Mouse (Mus musculus) forelimb bud, embryonic 11.5 days (tissue): ENCODE measurements around the gene D16Ertd472e.
"Not testable (repeated sequence)": the region's sequence is repeated elsewhere in the genome, so short reads cannot be mapped to it uniquely, and the experiment has no call there.

Experiments
- DNase-seq: peaks from one replicate; pipeline ENCODE4 v3.0.0-alpha.2; 2012; ENCODE audit warnings: low read depth, low spot score

D16Ertd472e gene

GRCm38 (mm10) chr16:78573016-78573415 lies 3.5 kb downstream of the D16Ertd472e start:
- no peak for DNase-seq

DNA sequence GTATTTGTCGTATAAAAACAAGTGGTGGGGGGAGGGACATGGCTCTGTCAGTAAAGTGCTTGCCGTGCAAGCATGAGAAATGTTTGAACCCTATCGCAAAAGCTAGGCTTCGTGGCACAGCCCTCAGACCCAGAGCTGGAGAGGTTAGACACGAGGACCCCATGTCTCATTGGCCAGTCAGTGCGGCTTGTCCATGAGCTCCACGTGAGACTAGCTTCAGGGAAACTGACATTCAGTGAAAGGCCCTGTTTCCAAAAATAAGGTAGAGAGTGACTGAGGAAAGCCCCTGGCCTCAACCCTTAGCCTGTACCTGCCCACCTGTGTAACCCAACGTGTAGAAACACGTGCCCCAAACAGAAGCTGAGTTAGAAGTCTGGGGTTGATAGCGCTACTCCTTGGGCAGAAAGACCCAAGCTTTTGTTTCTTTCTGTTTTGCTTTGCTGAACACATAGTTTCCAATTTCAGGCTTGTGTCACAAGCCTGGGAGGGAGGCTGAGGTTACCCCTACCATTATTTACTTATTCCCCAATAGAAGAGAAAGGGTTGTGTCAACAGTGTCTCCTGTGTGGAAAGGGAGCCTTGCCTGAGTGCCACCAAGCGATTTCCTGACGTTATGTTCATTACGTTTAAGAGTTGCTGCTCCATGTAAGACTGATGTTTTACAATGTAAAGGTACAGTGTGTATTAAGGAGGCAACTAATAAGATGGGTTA lies 12.2 kb downstream of the D16Ertd472e start:
- no peak for DNase-seq

DNA sequence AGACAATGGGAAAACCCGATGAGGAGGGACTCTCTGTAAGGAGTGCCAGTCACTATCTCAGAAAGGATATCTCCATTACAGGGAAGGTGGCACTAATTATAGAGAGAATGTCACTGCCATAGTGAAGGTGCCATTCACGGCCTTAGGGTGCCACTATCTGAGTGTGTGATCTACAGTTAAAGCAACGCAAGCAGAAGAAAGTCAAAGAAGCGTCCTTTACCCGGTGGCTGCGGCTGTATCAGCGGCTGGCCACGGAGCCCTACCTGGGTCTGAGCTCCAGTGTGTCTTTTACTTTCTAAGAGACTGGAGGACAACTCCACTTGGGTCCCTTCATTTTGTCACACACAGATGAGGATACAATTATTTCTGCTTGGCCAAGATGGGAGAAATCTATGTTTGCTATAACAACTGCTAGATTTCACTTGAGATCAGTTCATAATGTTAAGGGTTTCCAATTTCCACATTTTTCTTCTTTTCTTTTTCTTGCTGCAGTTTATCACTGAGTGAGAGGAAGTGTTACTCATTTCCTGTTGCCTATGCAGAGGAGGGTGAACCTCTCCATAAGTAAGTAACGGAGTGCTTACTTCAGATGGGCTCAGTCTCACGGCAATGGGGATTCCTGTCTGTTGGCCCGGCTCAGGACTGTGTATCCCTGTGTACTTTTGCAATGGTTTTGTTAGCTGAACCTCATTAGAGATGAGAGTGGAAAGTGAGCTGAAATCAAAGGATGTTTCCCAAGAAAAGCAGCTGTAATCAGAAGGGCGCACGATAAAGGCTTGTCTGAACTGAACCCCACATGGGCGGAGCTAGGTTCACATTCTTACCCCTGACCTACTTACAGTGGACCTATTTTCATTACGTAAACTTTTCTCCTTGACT lies 13.2 kb downstream of the D16Ertd472e start:
- no peak for DNase-seq

- DNase-seq = no peak
Observed at GRCm38 (mm10) chr16:78560627-78561026, 15.9 kb downstream of the D16Ertd472e start.

- DNase-seq = no peak
Observed at GRCm38 (mm10) chr16:78560063-78560462, 16.4 kb downstream of the D16Ertd472e start.

- DNase-seq = no peak
Observed at GRCm38 (mm10) chr16:78557573-78557972, 18.9 kb downstream of the D16Ertd472e start.

- no peak for DNase-seq
Observed at GRCm38 (mm10) chr16:78554911-78555648, 21.4 kb downstream of the D16Ertd472e start.

- DNase-seq = no peak
Observed at GRCm38 (mm10) chr16:78547367-78547766, 29.1 kb downstream of the D16Ertd472e start.

DNA sequence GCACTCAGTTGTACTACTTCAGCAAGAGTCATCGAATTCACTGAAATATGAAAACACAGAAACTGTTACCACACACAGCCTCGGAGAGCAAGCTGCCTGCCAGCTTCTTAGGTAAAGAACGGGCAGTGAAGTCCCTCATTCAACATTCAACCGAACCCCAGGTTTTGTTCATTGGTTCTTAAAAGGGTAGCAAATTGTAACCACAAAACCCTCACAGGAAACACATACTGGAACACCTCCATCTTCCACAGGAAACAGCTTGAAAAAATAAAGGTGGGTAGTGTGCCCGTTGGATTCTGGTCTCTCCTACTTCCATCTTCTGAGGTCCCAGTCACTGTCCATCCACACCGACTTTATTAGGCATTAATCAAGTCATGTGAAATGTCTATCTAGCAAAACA lies 30.0 kb downstream of the D16Ertd472e start:
- no peak for DNase-seq

GRCm38 (mm10) chr16:78540376-78541246 lies 35.9 kb downstream of the D16Ertd472e start:
- no peak for DNase-seq

- no peak for DNase-seq
Observed at GRCm38 (mm10) chr16:78537798-78538422, 38.6 kb downstream of the D16Ertd472e start.

DNA sequence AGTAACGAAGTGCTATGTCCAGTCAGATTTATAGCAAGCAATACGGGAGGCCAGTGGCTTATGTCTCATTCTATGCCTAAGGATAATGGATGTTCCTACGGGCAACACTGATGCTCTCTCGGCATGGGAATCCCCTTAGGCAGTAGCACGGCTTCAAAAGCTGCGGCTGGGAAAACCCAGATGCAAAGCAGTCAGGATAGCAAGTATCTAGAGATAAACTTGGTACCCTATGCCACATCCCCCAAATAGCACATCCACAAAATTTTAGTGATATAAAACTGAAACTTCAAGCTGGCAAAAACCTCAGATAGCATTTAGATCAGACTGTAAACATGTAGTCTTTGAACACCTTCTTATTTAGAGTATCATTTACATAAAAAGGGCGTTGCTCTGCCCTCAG lies 39.2 kb downstream of the D16Ertd472e start:
- no peak for DNase-seq

- DNase-seq = no peak
Observed at GRCm38 (mm10) chr16:78534468-78534867, 42.0 kb downstream of the D16Ertd472e start.

DNA sequence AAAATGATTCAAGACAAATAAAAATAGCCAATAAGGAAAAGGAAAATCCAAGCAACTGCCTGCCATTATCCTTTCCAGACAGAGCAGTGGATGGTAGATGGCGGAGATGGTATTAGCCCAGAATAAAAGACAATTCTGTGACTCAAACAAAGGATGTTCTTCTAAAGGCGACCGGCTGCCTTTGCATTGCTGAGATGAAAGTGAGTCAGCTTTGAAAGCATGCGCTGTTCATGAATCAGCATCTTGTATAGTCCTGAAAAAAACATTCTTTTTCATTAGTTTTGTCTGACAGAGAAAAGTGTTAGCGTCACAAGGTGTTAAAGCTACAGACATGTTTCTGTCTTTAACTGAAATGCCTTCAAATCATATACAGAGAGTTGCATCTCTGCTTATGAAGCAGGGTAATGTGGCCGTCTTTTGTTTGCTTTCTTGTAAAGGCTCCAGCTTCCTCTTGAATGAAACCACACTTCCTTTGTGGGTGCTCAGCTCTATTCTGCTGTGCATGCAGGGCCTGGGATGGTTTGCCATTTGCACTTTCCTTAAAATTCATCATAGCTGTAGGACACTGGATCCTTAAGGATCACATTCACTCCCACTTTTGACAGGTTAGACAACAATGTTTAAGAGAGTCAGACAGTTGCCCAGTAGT lies 44.4 kb downstream of the D16Ertd472e start:
- no peak for DNase-seq

GRCm38 (mm10) chr16:78522974-78523373 lies 53.5 kb downstream of the D16Ertd472e start:
- DNase-seq = no peak

- DNase-seq = no peak
Observed at GRCm38 (mm10) chr16:78518697-78519096, 57.8 kb downstream of the D16Ertd472e start.

GRCm38 (mm10) chr16:78517171-78517570 lies 59.3 kb downstream of the D16Ertd472e start:
- no peak for DNase-seq

- no peak for DNase-seq
Observed at GRCm38 (mm10) chr16:78511526-78511925, 65.0 kb downstream of the D16Ertd472e start.

DNA sequence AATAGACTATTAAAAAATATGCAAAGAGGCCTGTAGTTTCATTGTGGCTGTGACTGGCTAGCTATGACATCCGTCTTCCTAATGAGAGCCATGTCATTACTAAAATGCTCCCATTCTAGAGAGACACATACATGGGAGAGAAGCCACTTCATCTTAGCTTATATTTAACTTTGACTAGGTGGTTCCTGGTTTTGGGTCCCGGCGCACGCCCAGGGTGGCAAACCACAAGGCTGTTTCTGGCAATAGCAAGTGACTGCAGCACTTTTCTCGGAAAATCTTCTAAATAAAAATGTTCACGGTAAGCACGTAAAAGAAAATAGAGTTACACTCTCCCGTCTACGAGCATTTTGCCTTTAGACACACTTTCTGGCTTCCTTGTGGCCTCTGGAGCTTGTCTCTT lies 74.0 kb downstream of the D16Ertd472e start:
- no peak for DNase-seq

GRCm38 (mm10) chr16:78492696-78493095 lies 83.8 kb downstream of the D16Ertd472e start:
- not testable (repeated sequence) for DNase-seq
